Mouse (Mus musculus) lung, postnatal 0 days (tissue): ENCODE measurements at regions not wholly inside any gene's neighbourhood (a gene's known extent, or its start where the extent isn't known, plus 50 kb on each side); places are given as distances from the start of the nearest gene placed in this dataset.

Experiments used
- CTCF ChIP-seq: IDR thresholded peaks from 2 replicates; pipeline ENCODE4 v1.5.1; 2016; ENCODE audit warnings: antibody characterized with exemption, mild to moderate bottlenecking
- EP300 ChIP-seq: IDR thresholded peaks from 2 replicates; pipeline ENCODE4 v1.6.1; 2016; ENCODE audit warnings: antibody characterized with exemption, mild to moderate bottlenecking, control low read depth

DNA sequence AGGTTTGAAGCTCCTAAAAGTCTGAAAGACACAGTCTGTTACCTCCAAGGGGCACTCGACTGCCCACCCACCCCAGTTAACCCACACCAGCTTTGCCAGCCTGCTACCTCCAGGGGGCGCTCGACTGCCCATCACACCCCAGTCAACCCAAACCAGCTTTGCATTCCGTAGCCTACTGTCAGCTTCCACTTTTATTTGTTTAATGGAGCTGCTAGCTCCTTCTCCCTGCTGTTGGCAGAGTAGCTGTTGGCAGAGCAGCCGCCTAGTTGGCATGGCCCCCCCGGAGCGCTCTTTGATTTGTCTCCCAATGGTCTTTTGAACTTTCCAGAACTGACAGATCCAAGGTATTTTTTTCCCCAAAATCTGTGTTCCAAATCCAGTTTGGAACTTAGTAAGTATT is 91.2 kb downstream of the Nhlrc3 start:
- TF ChIP-seq CTCF (peak; percentile 31; the same call in 1 of the 2 replicates), EP300 (no peak)
